Mouse (Mus musculus): ENCODE results near the gene Ddn.

Ddn gene

DNA sequence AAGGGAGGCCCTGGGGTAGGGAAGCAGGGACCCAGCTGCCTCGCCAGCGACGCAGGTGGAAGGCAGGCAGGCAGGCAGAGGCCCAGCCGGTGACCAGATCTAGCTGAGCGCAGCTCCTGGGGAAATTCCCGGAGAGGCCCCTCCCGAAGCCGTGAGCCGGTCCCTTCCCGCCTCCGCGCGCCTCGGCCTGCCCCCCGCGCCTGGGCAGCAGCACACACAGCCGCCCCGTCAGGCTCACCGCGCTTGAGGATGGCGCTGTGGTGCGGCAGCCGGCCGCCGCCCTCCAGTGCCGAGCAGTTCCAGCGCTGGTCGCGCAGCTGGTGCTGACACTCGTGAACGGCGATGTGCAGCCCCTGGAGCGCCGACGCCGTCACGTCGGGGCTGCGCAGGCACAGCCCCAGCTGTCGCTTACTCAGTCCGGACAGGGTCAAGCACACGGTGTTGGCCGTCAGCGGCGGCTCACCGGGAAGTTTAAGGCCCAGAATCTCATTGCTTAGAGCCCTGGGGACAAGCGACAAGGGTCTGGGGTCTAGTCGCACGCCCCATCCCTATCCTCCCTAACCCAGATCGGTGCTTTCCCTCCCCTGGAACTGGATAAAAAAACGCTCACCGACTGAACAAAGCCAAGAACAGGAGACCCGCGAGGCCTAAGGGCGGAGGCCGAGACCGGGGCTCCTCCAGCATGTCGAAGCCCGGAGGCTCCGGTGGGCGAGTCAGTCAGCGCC, 32.8 kb downstream of the Ddn start:
- in situ Hi-C loops (cut with MboI, MseI), result no loop called here

GRCm38 (mm10) chr15:98775533-98775932, 33.8 kb downstream of the Ddn start:
- in situ Hi-C loops (cut with MboI, MseI), result no loop called here

DNA sequence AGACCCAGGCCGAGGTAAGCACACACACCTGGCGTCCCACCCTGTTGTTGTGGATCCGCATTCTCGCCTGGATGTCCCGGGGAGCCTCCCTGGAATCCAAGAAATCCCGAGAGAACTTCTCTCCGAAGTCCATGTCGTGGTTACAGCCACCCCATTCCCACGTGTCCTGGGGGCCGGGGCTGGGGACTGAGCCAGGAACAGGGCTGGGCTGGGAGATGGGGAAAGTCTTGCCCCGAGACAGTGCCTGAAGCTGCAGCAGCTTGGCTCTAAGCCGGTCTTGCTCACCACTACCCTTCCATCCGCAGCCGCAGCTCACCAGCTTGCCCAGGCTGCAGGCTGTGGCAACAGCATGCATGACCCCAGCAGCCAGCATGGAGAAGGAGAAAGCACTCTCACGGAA, 35.2 kb downstream of the Ddn start:
- in situ Hi-C loops (cut with MboI, MseI), result no loop called here

- in situ Hi-C loops (cut with MboI, MseI), result no loop called here
These were observed 36.6 kb downstream of the Ddn start for GRCm38 (mm10) chr15:98772511-98773211.

- in situ Hi-C loops (cut with MboI, MseI), result no loop called here
These were observed 37.4 kb downstream of the Ddn start for GRCm38 (mm10) chr15:98771813-98772425.

GRCm38 (mm10) chr15:98768259-98768658, 41.0 kb downstream of the Ddn start:
- in situ Hi-C loops (cut with MboI, MseI), result no loop called here

DNA sequence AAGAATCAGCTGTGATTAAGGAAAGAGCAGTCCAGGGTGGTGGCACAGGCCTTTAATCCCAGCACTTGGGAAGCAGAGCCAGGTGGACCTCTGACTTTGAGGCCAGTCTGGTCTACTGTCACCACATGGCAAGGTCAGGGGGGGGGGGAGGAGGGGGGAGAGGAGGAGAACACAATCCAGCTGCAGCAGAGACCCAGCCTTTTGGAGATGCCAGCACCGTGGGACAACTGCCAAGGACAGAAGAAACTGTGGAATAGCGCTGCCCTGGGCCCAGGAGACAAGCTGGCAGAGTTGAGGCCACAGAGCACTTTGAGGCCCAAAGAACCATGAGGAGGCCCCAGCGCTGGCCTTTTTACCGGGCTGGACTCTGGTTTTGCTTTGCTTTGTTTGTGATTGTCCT, 43.4 kb downstream of the Ddn start:
- in situ Hi-C loops (cut with MboI, MseI), result no loop called here

DNA sequence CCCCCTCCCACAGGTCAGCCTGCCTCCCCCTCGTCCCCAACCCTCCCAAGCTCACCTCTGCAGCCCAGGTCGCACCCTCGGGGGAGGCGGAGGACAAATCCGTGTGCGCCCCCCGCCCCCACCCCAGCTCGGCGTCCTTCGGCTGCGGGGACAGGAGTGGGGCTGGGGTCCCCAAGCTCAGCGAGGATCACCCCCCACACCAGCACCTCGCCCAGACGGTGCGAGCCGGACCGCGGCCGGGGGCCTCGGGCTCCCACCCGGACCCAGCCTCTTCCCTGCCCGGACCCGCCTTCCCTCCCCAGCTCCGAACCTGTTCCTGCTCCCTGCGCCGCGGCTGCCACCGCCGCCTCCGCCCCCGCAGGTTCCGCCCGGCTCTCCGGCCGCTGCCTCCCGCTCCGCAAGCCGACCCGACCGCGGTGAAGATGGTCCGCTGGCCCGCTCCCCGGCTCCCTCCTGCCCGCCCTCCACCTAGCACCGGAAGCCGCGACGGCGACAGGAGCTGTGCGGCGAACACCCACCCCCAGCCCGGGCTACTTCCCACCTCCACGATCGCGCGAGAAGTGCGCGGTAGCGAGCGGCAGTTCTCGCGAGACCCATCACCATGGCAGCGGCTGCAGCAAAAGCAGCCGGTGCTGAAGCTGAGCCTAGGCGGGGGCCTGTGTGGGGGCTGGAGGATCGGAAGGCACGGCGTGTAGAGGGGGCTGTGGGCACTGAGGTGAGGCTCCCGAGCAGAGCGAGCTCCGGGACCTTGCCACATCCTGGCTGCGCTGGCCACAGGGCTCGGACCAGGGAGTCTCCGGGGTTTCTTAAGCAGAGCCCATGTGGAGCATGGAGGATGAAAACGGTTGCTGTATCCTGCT, 46.4 kb downstream of the Ddn start, which contains the start of gene Arf3:
Gene Arf3, minus strand, starts transcription at position 545 of the 860 bp plus-strand sequence.
- in situ Hi-C loops (cut with MboI, MseI), result no loop called here

DNA sequence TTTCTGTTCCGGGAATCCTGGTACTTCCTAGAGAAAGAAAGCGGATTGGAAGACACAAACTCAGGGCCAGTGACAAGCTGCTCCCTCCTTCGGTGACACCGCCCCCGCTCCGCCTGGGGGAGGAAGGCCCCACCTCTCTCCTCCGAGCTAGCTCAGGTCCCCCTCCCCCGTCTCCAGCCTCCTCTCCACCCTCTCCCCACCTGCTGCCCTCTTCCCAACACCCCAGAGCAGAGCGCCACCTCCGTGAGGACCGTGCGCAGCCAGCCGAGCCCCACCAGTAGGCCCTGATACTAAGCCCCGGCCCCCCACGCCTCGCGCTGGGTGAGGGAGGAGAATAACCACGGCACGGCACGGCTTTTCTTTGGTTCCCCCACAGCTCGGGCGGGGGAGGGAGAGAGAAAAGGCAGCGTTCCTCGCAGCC, 47.1 kb downstream of the Ddn start:
- in situ Hi-C loops (cut with MboI, MseI), result no loop called here

GRCm38 (mm10) chr15:98754125-98754524, 55.2 kb downstream of the Ddn start:
- in situ Hi-C loops (cut with MboI, MseI), result no loop called here

All from regulatory T cell (primary cell).